In the genomic region with DNA sequence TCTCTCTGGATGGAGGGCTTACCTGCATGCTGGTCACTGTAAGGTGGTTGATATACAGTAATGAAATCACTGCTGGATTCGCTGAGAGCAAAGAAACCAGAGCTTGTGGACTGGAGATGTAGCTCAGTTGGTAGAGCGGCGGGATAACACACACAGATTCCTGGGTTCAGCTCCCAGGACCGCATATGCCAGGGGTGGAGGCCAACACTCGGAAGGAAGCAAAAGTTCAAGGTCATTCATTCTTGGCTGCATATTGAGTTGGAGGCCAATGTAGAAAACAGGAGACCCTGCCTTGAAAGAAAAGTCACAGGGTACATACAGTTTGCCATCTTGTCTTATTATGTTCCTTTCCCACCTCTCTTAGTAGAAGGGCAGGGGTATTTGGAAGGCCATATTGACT, we compare ENCODE assay signal across 14 mouse cellular contexts. TPM values are rescaled to one million over a fixed set of nuclear protein-coding genes. Genes with fewer than 3 reads are reported as not detected.
A peak's percentile ranks its signal among the peaks of the same experiment; 100 is the strongest.
DNase-seq lines count a peak whose midpoint lies in the region; ATAC-seq and TF ChIP-seq lines count a peak whose summit lies in the region.
"Had no signal": no experiment of that assay in that cellular context is flagged by ENCODE, and none has a peak within 500 bp of the region (broad histone marks: within the 10 kb centered on the region; RNA-seq: fewer than 3 reads in every experiment).

No protein-coding gene starts in this region.

- peaks cover 14% of the 10 kb centered on the region; the same call in 1 of the 2 replicates for H3K4me1 ChIP-seq in stomach, embryonic 16.5 days (ENCODE audit: control insufficient read depth, insufficient read depth, low read length)
- no peaks in the 10 kb centered on the region; the same call in 1 of the 2 replicates for H3K4me1 ChIP-seq in stomach, postnatal 0 days (replicated peaks; ENCODE audit: control insufficient read depth, insufficient read depth)
- H3K4me1 ChIP-seq in heart, embryonic 13.5 days, result peaks cover 78% of the 10 kb centered on the region
- peaks cover 21% of the 10 kb centered on the region; the same call in 1 of the 2 replicates for H3K4me1 ChIP-seq in kidney, postnatal 0 days (replicated peaks; ENCODE audit: insufficient read depth, low read length)
- peaks cover 11% of the 10 kb centered on the region; the same call in 1 of the 2 replicates for H3K4me1 ChIP-seq in forebrain, embryonic 11.5 days (replicated peaks; ENCODE audit: control insufficient read depth, insufficient read depth, low read length)

- DNase-seq in stomach, postnatal 0 days (ENCODE audit: low spot score), result no peak
- no peak for DNase-seq in kidney, postnatal 0 days (ENCODE audit: low spot score)
- peak; percentile 47 to 55 for DNase-seq in lung, postnatal 4 days
- no peak for DNase-seq in forebrain, embryonic 11.5 days (ENCODE audit: low spot score)
- no peak for DNase-seq in left cerebral cortex, adult 11 months (ENCODE audit: low spot score)
- DNase-seq in frontal cortex, postnatal 25 days (ENCODE audit: low spot score in 2 of 2), result no peak
- DNase-seq: cerebellum, adult 11 months; liver, embryonic 13.5 days; right cerebral cortex, postnatal 14 days had no signal

- no peak overlapping the region for H3K9ac ChIP-seq in stomach, embryonic 16.5 days (ENCODE audit: low read length)
- H3K9ac ChIP-seq in stomach, postnatal 0 days (ENCODE audit: low read length), result no peak overlapping the region
- peak overlapping the region; percentile 33 for H3K9ac ChIP-seq in heart, embryonic 13.5 days
- H3K9ac ChIP-seq in kidney, postnatal 0 days (ENCODE audit: low read depth, low read length), result no peak overlapping the region
- H3K9ac ChIP-seq in forebrain, embryonic 11.5 days (ENCODE audit: low read length), result no peak overlapping the region
- H3K9ac ChIP-seq: embryonic facial prominence, embryonic 12.5 days; hindbrain, embryonic 13.5 days; liver, embryonic 13.5 days; midbrain, embryonic 12.5 days had no signal

- ATAC-seq in stomach, embryonic 16.5 days (ENCODE audit: insufficient read depth, low FRiP score), result no peak
- ATAC-seq in stomach, postnatal 0 days (ENCODE audit: low FRiP score, low TSS enrichment), result no peak
- ATAC-seq in heart, embryonic 13.5 days (ENCODE audit: extremely low read depth, insufficient number of reproducible peaks, low FRiP score, low TSS enrichment), result no peak
- ATAC-seq in kidney, postnatal 0 days (replicated peaks; ENCODE audit: low FRiP score, low read depth), result no peak
- ATAC-seq in forebrain, embryonic 11.5 days (replicated peaks; ENCODE audit: low FRiP score), result no peak

- no peak for TF ChIP-seq CTCF in stomach, postnatal 0 days (IDR thresholded peaks at IDR 0.05; ENCODE audit: low read depth)
- no peak for TF ChIP-seq CTCF in kidney, postnatal 0 days (IDR thresholded peaks at IDR 0.05; ENCODE audit: low read depth)

- H3K4me3 ChIP-seq in stomach, embryonic 16.5 days (replicated peaks; ENCODE audit: low read length), result no peak overlapping the region
- no peak overlapping the region for H3K4me3 ChIP-seq in stomach, postnatal 0 days (ENCODE audit: low read depth, low read length)
- H3K4me3 ChIP-seq in heart, embryonic 13.5 days, result no peak overlapping the region
- no peak overlapping the region for H3K4me3 ChIP-seq in kidney, postnatal 0 days (replicated peaks; ENCODE audit: low read depth, low read length)
- no peak overlapping the region for H3K4me3 ChIP-seq in forebrain, embryonic 11.5 days (ENCODE audit: low read depth, low read length)
- H3K4me3 ChIP-seq: embryonic facial prominence, embryonic 12.5 days; hindbrain, embryonic 13.5 days; liver, embryonic 13.5 days; midbrain, embryonic 12.5 days had no signal

- WGBS in stomach, embryonic 16.5 days, result 79% methylated on average over 5 of the region's 5 CpGs
- 71% methylated on average over 5 of the region's 5 CpGs for WGBS in stomach, postnatal 0 days
- WGBS in heart, embryonic 13.5 days, result 63% methylated on average over 5 of the region's 5 CpGs
- WGBS in kidney, postnatal 0 days, result 71% methylated on average over 5 of the region's 5 CpGs
- WGBS in forebrain, embryonic 11.5 days, result 85% methylated on average over 5 of the region's 5 CpGs

- peak overlapping the region; percentile 76; the same call in 1 of the 2 replicates for H3K27ac ChIP-seq in stomach, embryonic 16.5 days (ENCODE audit: low read length)
- no peak overlapping the region; the same call in 1 of the 2 replicates for H3K27ac ChIP-seq in stomach, postnatal 0 days (replicated peaks)
- peak overlapping the region; percentile 78 for H3K27ac ChIP-seq in heart, embryonic 13.5 days (replicated peaks)
- H3K27ac ChIP-seq in kidney, postnatal 0 days, result peak overlapping the region; percentile 82; the same call in 1 of the 2 replicates
- no peak overlapping the region for H3K27ac ChIP-seq in forebrain, embryonic 11.5 days (ENCODE audit: low read depth, low read length)
- H3K27ac ChIP-seq: embryonic facial prominence, embryonic 12.5 days; hindbrain, embryonic 13.5 days; liver, embryonic 13.5 days; midbrain, embryonic 12.5 days had no signal

- H3K36me3 ChIP-seq in stomach, embryonic 16.5 days (ENCODE audit: control insufficient read depth, insufficient read depth, low read length), result no peaks in the 10 kb centered on the region
- no peaks in the 10 kb centered on the region for H3K36me3 ChIP-seq in stomach, postnatal 0 days (ENCODE audit: control insufficient read depth, insufficient read depth, low read length)
- H3K36me3 ChIP-seq in heart, embryonic 13.5 days, result peaks cover 22% of the 10 kb centered on the region
- no peaks in the 10 kb centered on the region for H3K36me3 ChIP-seq in kidney, postnatal 0 days (ENCODE audit: insufficient read depth, low read length)
- no peaks in the 10 kb centered on the region for H3K36me3 ChIP-seq in forebrain, embryonic 11.5 days (ENCODE audit: control insufficient read depth, insufficient read depth, low read length)
- H3K36me3 ChIP-seq: embryonic facial prominence, embryonic 12.5 days; hindbrain, embryonic 13.5 days; liver, embryonic 13.5 days; midbrain, embryonic 12.5 days had no signal

- no peak for TF ChIP-seq EP300 in stomach, postnatal 0 days (optimal IDR thresholded peaks at IDR 0.05)

- no peaks in the 10 kb centered on the region for H3K9me3 ChIP-seq in stomach, embryonic 16.5 days (replicated peaks; ENCODE audit: control insufficient read depth, low read length)
- no peaks in the 10 kb centered on the region for H3K9me3 ChIP-seq in stomach, postnatal 0 days (ENCODE audit: control insufficient read depth, low read length)
- H3K9me3 ChIP-seq in heart, embryonic 13.5 days, result no peaks in the 10 kb centered on the region
- H3K9me3 ChIP-seq in kidney, postnatal 0 days (replicated peaks; ENCODE audit: low read length), result no peaks in the 10 kb centered on the region
- H3K9me3 ChIP-seq in forebrain, embryonic 11.5 days (ENCODE audit: control insufficient read depth, low read length), result no peaks in the 10 kb centered on the region
- H3K9me3 ChIP-seq: embryonic facial prominence, embryonic 12.5 days; hindbrain, embryonic 13.5 days; liver, embryonic 13.5 days; midbrain, embryonic 12.5 days had no signal

- H3K27me3 ChIP-seq in stomach, embryonic 16.5 days (ENCODE audit: control insufficient read depth, insufficient read depth, low read length), result peaks cover 24% of the 10 kb centered on the region
- H3K27me3 ChIP-seq in stomach, postnatal 0 days (ENCODE audit: control insufficient read depth, insufficient read depth, low read length), result no peaks in the 10 kb centered on the region
- H3K27me3 ChIP-seq in heart, embryonic 13.5 days (replicated peaks), result 0 out of 2 replicates have a peak, but pooled peaks cover 8% of the 10 kb centered on the region
- no peaks in the 10 kb centered on the region for H3K27me3 ChIP-seq in kidney, postnatal 0 days (ENCODE audit: insufficient read depth, low read length)
- peaks cover 29% of the 10 kb centered on the region for H3K27me3 ChIP-seq in forebrain, embryonic 11.5 days (ENCODE audit: control insufficient read depth, insufficient read depth, low read length)

- H3K4me2 ChIP-seq in stomach, embryonic 16.5 days (ENCODE audit: low read depth, low read length), result no peak overlapping the region
- no peak overlapping the region for H3K4me2 ChIP-seq in stomach, postnatal 0 days (replicated peaks; ENCODE audit: low read depth)
- peak overlapping the region; percentile 81 for H3K4me2 ChIP-seq in heart, embryonic 13.5 days
- peak overlapping the region; percentile 18; the same call in 1 of the 2 replicates for H3K4me2 ChIP-seq in kidney, postnatal 0 days (ENCODE audit: low read length)
- no peak overlapping the region for H3K4me2 ChIP-seq in forebrain, embryonic 11.5 days (ENCODE audit: low read depth, low read length, severe bottlenecking)
- H3K4me2 ChIP-seq: embryonic facial prominence, embryonic 12.5 days; hindbrain, embryonic 13.5 days; liver, embryonic 13.5 days; midbrain, embryonic 12.5 days had no signal

RNA-seq across cellular contexts. Expression of gene Bik, which starts 3.1 kb away (rescaled TPM):
- 6.8 and 7.0 TPM in 2 replicates for polyA plus RNA-seq in stomach, embryonic 16.5 days (2015; fragmentation: Nextera tagmentation; extraction: Ambion mirVana)
- 4.2 and 5.2 TPM in 2 replicates for polyA plus RNA-seq in stomach, postnatal 0 days (2015; fragmentation: Nextera tagmentation; extraction: Ambion mirVana)
- polyA plus RNA-seq in heart, embryonic 13.5 days (2015; fragmentation: Nextera tagmentation; extraction: Ambion mirVana), result 31.2 and 31.8 TPM in 2 replicates
- 14.1 and 16.1 TPM in 2 replicates for polyA plus RNA-seq in kidney, postnatal 0 days (2015; fragmentation: Nextera tagmentation; extraction: Ambion mirVana)
- polyA plus RNA-seq in forebrain, embryonic 11.5 days (2014; fragmentation: Nextera tagmentation; extraction: Ambion mirVana), result 2.3 and 2.5 TPM in 2 replicates

RNA-seq across cellular contexts. Expression of gene Ttll1, which starts 19.1 kb away (rescaled TPM):
- 20.9 and 21.0 TPM in 2 replicates for polyA plus RNA-seq in stomach, embryonic 16.5 days (2015; fragmentation: Nextera tagmentation; extraction: Ambion mirVana)
- 10.2 and 11.4 TPM in 2 replicates for polyA plus RNA-seq in stomach, postnatal 0 days (2015; fragmentation: Nextera tagmentation; extraction: Ambion mirVana)
- polyA plus RNA-seq in heart, embryonic 13.5 days (2015; fragmentation: Nextera tagmentation; extraction: Ambion mirVana), result 21.5 and 22.1 TPM in 2 replicates
- polyA plus RNA-seq in kidney, postnatal 0 days (2015; fragmentation: Nextera tagmentation; extraction: Ambion mirVana), result 16.6 and 19.0 TPM in 2 replicates
- 35.3 and 35.4 TPM in 2 replicates for polyA plus RNA-seq in forebrain, embryonic 11.5 days (2014; fragmentation: Nextera tagmentation; extraction: Ambion mirVana)

RNA-seq across cellular contexts. Expression of gene Tspo, which starts 33.6 kb away (rescaled TPM):
- 116 and 132 TPM in 2 replicates for polyA plus RNA-seq in stomach, embryonic 16.5 days (2015; fragmentation: Nextera tagmentation; extraction: Ambion mirVana)
- polyA plus RNA-seq in stomach, postnatal 0 days (2015; fragmentation: Nextera tagmentation; extraction: Ambion mirVana), result 277 and 284 TPM in 2 replicates
- polyA plus RNA-seq in heart, embryonic 13.5 days (2015; fragmentation: Nextera tagmentation; extraction: Ambion mirVana), result 139 and 150 TPM in 2 replicates
- polyA plus RNA-seq in kidney, postnatal 0 days (2015; fragmentation: Nextera tagmentation; extraction: Ambion mirVana), result 159 and 169 TPM in 2 replicates
- polyA plus RNA-seq in forebrain, embryonic 11.5 days (2014; fragmentation: Nextera tagmentation; extraction: Ambion mirVana), result 28.4 and 33.0 TPM in 2 replicates

RNA-seq across cellular contexts. Expression of gene Mcat, which starts 33.8 kb away (rescaled TPM):
- 24.3 and 24.4 TPM in 2 replicates for polyA plus RNA-seq in stomach, embryonic 16.5 days (2015; fragmentation: Nextera tagmentation; extraction: Ambion mirVana)
- polyA plus RNA-seq in stomach, postnatal 0 days (2015; fragmentation: Nextera tagmentation; extraction: Ambion mirVana), result 24.9 and 25.5 TPM in 2 replicates
- 29.6 and 32.6 TPM in 2 replicates for polyA plus RNA-seq in heart, embryonic 13.5 days (2015; fragmentation: Nextera tagmentation; extraction: Ambion mirVana)
- polyA plus RNA-seq in kidney, postnatal 0 days (2015; fragmentation: Nextera tagmentation; extraction: Ambion mirVana), result 37.6 and 41.2 TPM in 2 replicates
- 45.7 and 53.1 TPM in 2 replicates for polyA plus RNA-seq in forebrain, embryonic 11.5 days (2014; fragmentation: Nextera tagmentation; extraction: Ambion mirVana)

Comparison
In these comparisons a context has a peak if more than half of its experiments do, and no peak if none do; other contexts are left out.
1. H3K27ac ChIP-seq: peak in stomach, embryonic 16.5 days (single experiment), heart, embryonic 13.5 days (single experiment) and kidney, postnatal 0 days (single experiment); none in stomach, postnatal 0 days (single experiment) and forebrain, embryonic 11.5 days (single experiment).
2. H3K4me2 ChIP-seq: peak in heart, embryonic 13.5 days (single experiment) and kidney, postnatal 0 days (single experiment); none in stomach, embryonic 16.5 days (single experiment), stomach, postnatal 0 days (single experiment) and forebrain, embryonic 11.5 days (single experiment).
3. DNase-seq: peak in lung, postnatal 4 days (2 of 2); none in stomach, postnatal 0 days (single experiment), kidney, postnatal 0 days (single experiment), forebrain, embryonic 11.5 days (single experiment), left cerebral cortex, adult 11 months (single experiment) and frontal cortex, postnatal 25 days (0 of 2).